Mouse (Mus musculus) embryonic facial prominence, embryonic 11.5 days (tissue): ENCODE measurements at regions not wholly inside any gene's neighbourhood (a gene's known extent, or its start where the extent isn't known, plus 50 kb on each side); places are given as distances from the start of the nearest gene placed in this dataset.

Experiments
- ATAC-seq: fragments of 200-750 bp; cut with Nextera tagmentation; replicated peaks from 2 replicates; pipeline ENCODE4 v1.8.0; 2017; ENCODE audit warnings: low read depth; ENCODE audit not compliant: insufficient number of reproducible peaks, low FRiP score, low TSS enrichment
- DNase-seq: peaks from one replicate; pipeline ENCODE4 v3.0.0-alpha.2; 2015; ENCODE audit warnings: low spot score
- H3K27ac ChIP-seq: fragments of 300-500 bp; sonication (generic); replicated peaks from 2 replicates; pipeline ENCODE4 v1.5.1; 2014; ENCODE audit warnings: mild to moderate bottlenecking, low read depth, low read length, control low read depth
- H3K27me3 ChIP-seq: fragments of 300-500 bp; sonication (generic); 2 replicates; pipeline ENCODE4 v1.6.1; 2014; ENCODE audit warnings: mild to moderate bottlenecking, low read length, moderate library complexity, mixed read lengths; ENCODE audit not compliant: control insufficient read depth, insufficient read depth
- H3K36me3 ChIP-seq: fragments of 300-500 bp; sonication (generic); replicated peaks from 2 replicates; pipeline ENCODE4 v1.6.1; 2014; ENCODE audit warnings: low read depth, mild to moderate bottlenecking, low read length, moderate library complexity, mixed read lengths; ENCODE audit not compliant: control insufficient read depth, insufficient read depth
- H3K4me1 ChIP-seq: fragments of 300-500 bp; sonication (generic); 2 replicates; pipeline ENCODE4 v1.6.1; 2014; ENCODE audit warnings: low read length, mixed read lengths; ENCODE audit not compliant: control insufficient read depth, insufficient read depth
- H3K4me2 ChIP-seq: fragments of 300-500 bp; sonication (generic); 2 replicates; pipeline ENCODE4 v1.6.1; 2014; ENCODE audit warnings: low read depth, mild to moderate bottlenecking, control low read depth, low read length, moderate library complexity
- H3K4me3 ChIP-seq: fragments of 300-500 bp; sonication (generic); 2 replicates; pipeline ENCODE4 v1.5.1; 2014; ENCODE audit warnings: low read depth, low read length, control low read depth
- H3K9ac ChIP-seq: fragments of 300-500 bp; sonication (generic); replicated peaks from 2 replicates; pipeline ENCODE4 v1.6.1; 2014; ENCODE audit warnings: mild to moderate bottlenecking, control low read depth, low read length
- H3K9me3 ChIP-seq: fragments of 300-500 bp; sonication (generic); replicated peaks from 2 replicates; pipeline ENCODE4 v1.6.1; 2016; ENCODE audit warnings: mild to moderate bottlenecking, low read length, inconsistent platforms, mixed read lengths; ENCODE audit not compliant: control insufficient read depth
- WGBS: fragments of 180-500 bp; shearing (Covaris S2); extraction: QIAGEN DNeasy Blood & Tissue Kit; methylation state at CpG from one replicate; pipeline ENCODE4 v1.1.7; 2014; 5-methylcytosine and 5-hydroxymethylcytosine counted together

- DNase-seq: no peak
- H3K4me2 ChIP-seq: no peak overlapping the region
- no peaks in the 10 kb centered on the region for H3K9me3 ChIP-seq
- no peak overlapping the region for H3K9ac ChIP-seq
- H3K4me3 ChIP-seq: no peak overlapping the region
- WGBS: 50% methylated on average over 1 of the region's 1 CpGs
- H3K4me1 ChIP-seq: no peaks in the 10 kb centered on the region
- no peak overlapping the region for H3K27ac ChIP-seq
- no peaks in the 10 kb centered on the region for H3K27me3 ChIP-seq
- ATAC-seq: no peak
- no peaks in the 10 kb centered on the region for H3K36me3 ChIP-seq
Measured at GRCm38 (mm10) chr8:112196423-112196822, 181.6 kb upstream of the Gm6793 start.

GRCm38 (mm10) chr8:112195880-112196279, 181.0 kb upstream of the Gm6793 start:
- WGBS: 80% methylated on average over 2 of the region's 2 CpGs
- DNase-seq (no peak), ATAC-seq (no peak)
- Histone ChIP-seq H3K27me3 (no peaks in the 10 kb centered on the region), H3K4me2 (no peak overlapping the region), H3K4me1 (no peaks in the 10 kb centered on the region), H3K9ac (no peak overlapping the region), H3K27ac (no peak overlapping the region), H3K9me3 (no peaks in the 10 kb centered on the region), H3K4me3 (no peak overlapping the region), H3K36me3 (no peaks in the 10 kb centered on the region)

- ATAC-seq (no peak), DNase-seq (no peak)
- H3K36me3 ChIP-seq: no peaks in the 10 kb centered on the region
- H3K27ac ChIP-seq: no peak overlapping the region
- no peaks in the 10 kb centered on the region for H3K9me3 ChIP-seq
- WGBS: 77% methylated on average over 3 of the region's 3 CpGs
- H3K27me3 ChIP-seq: no peaks in the 10 kb centered on the region
- H3K4me1 ChIP-seq: no peaks in the 10 kb centered on the region
- no peak overlapping the region for H3K4me3 ChIP-seq
- H3K4me2 ChIP-seq: no peak overlapping the region
- no peak overlapping the region for H3K9ac ChIP-seq
Measured at GRCm38 (mm10) chr8:112191846-112192245, 177.0 kb upstream of the Gm6793 start.

GRCm38 (mm10) chr8:112189698-112190097, 174.9 kb upstream of the Gm6793 start:
- Histone ChIP-seq H3K27me3 (no peaks in the 10 kb centered on the region), H3K27ac (no peak overlapping the region)

GRCm38 (mm10) chr8:112170184-112170583, 155.3 kb upstream of the Gm6793 start:
- H3K4me3 ChIP-seq: no peak overlapping the region
- 91% methylated on average over 1 of the region's 1 CpGs for WGBS
- H3K4me2 ChIP-seq: no peak overlapping the region
- H3K9me3 ChIP-seq: peaks cover 4% of the 10 kb centered on the region
- H3K27ac ChIP-seq: no peak overlapping the region
- no peaks in the 10 kb centered on the region for H3K4me1 ChIP-seq
- no peaks in the 10 kb centered on the region for H3K36me3 ChIP-seq
- ATAC-seq (no peak), DNase-seq (no peak)
- no peak overlapping the region for H3K9ac ChIP-seq
- no peaks in the 10 kb centered on the region for H3K27me3 ChIP-seq

More at GRCm38 (mm10) chr8:112189698-112190097, 174.9 kb upstream of the Gm6793 start:
- no peak overlapping the region for H3K4me3 ChIP-seq
- no peaks in the 10 kb centered on the region for H3K36me3 ChIP-seq
- no peak for ATAC-seq
- H3K9ac ChIP-seq: no peak overlapping the region
- WGBS: 25% methylated on average over 2 of the region's 2 CpGs
- H3K4me2 ChIP-seq: no peak overlapping the region
- no peak for DNase-seq
- no peaks in the 10 kb centered on the region for H3K9me3 ChIP-seq
- H3K4me1 ChIP-seq: no peaks in the 10 kb centered on the region

GRCm38 (mm10) chr8:112156656-112157055, 141.8 kb upstream of the Gm6793 start:
- 75% methylated on average over 7 of the region's 7 CpGs for WGBS
- Histone ChIP-seq H3K4me1 (no peaks in the 10 kb centered on the region), H3K9me3 (no peaks in the 10 kb centered on the region), H3K27me3 (no peaks in the 10 kb centered on the region), H3K27ac (no peak overlapping the region), H3K4me2 (no peak overlapping the region), H3K4me3 (no peak overlapping the region), H3K9ac (no peak overlapping the region), H3K36me3 (no peaks in the 10 kb centered on the region)
- ATAC-seq (no peak), DNase-seq (no peak)

- Histone ChIP-seq H3K9ac (no peak overlapping the region), H3K4me3 (no peak overlapping the region), H3K4me2 (no peak overlapping the region), H3K4me1 (no peaks in the 10 kb centered on the region), H3K36me3 (no peaks in the 10 kb centered on the region), H3K27ac (no peak overlapping the region), H3K27me3 (no peaks in the 10 kb centered on the region), H3K9me3 (no peaks in the 10 kb centered on the region)
- no peak for DNase-seq
- no peak for ATAC-seq
- WGBS: 68% methylated on average over 5 of the region's 5 CpGs
Measured at GRCm38 (mm10) chr8:112138924-112139323, 124.1 kb upstream of the Gm6793 start.

GRCm38 (mm10) chr8:112130196-112130595, 115.4 kb upstream of the Gm6793 start:
- Histone ChIP-seq H3K9ac (no peak overlapping the region), H3K27ac (no peak overlapping the region), H3K4me1 (no peaks in the 10 kb centered on the region), H3K27me3 (no peaks in the 10 kb centered on the region), H3K4me3 (no peak overlapping the region), H3K9me3 (no peaks in the 10 kb centered on the region), H3K4me2 (no peak overlapping the region), H3K36me3 (no peaks in the 10 kb centered on the region)
- ATAC-seq: no peak
- 64% methylated on average over 2 of the region's 2 CpGs for WGBS
- DNase-seq: no peak
